Mouse (Mus musculus): Measurements from ENCODE around the gene Slc5a10. TPM values are rescaled to one million over a fixed set of nuclear protein-coding genes. Genes with fewer than 3 reads are reported as not detected.

Slc5a10 gene
- total and polyA plus RNA-seq, 2 experiments from 2014 or later = 0.10 to 0.16 TPM

DNA sequence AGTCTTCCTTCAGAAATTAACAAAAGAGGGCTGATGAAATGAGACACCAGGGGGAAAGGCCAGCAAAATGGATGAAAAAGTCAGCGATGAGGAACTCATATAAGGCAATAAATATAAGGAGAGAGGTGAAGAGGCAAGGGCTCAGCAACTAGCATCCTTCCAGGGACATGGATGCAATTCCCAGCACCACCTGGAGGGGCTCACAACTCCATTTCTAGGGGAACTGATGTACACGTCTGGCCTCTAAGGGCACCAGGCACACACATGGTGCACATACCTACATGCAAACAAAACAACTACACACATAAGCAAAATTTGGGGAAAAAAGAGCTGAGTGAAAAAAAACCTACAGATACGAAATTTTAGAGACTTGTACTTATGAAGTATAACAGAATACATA is 23.8 kb upstream of the Slc5a10 start:
- WGBS = 68% methylated on average over 3 of the region's 3 CpGs
- ATAC-seq (no peak), DNase-seq (no peak)
- H3K27me3 ChIP-seq (ENCODE audit: insufficient read depth, low read length) = no peaks in the 10 kb centered on the region
- H3K4me1 ChIP-seq (ENCODE audit: insufficient read depth) = no peaks in the 10 kb centered on the region
- H3K9me3 ChIP-seq (ENCODE audit: low read length) = no peaks in the 10 kb centered on the region
- peaks cover 35% of the 10 kb centered on the region for H3K36me3 ChIP-seq (ENCODE audit: insufficient read depth)
- no peak overlapping the region for H3K9ac ChIP-seq
- peak; percentile 38 for TF ChIP-seq CTCF (IDR thresholded peaks at IDR 0.05; ENCODE audit: low read depth)
- H3K4me2 ChIP-seq (ENCODE audit: low read depth) = no peak overlapping the region
- no peak overlapping the region for H3K4me3 ChIP-seq (ENCODE audit: low read depth, low read length)
- no peak overlapping the region for H3K27ac ChIP-seq (ENCODE audit: low read depth, low read length)

- 80% methylated on average over 3 of the region's 3 CpGs for WGBS
- Histone ChIP-seq H3K9ac (no peak overlapping the region), H3K27me3 (ENCODE audit: insufficient read depth, low read length) (no peaks in the 10 kb centered on the region), H3K27ac (ENCODE audit: low read depth, low read length) (no peak overlapping the region), H3K4me1 (ENCODE audit: insufficient read depth) (no peaks in the 10 kb centered on the region), H3K36me3 (ENCODE audit: insufficient read depth) (peaks cover 39% of the 10 kb centered on the region), H3K9me3 (ENCODE audit: low read length) (no peaks in the 10 kb centered on the region), H3K4me2 (ENCODE audit: low read depth) (no peak overlapping the region), H3K4me3 (ENCODE audit: low read depth, low read length) (no peak overlapping the region)
- no peak for TF ChIP-seq CTCF (IDR thresholded peaks at IDR 0.05; ENCODE audit: low read depth)
- ATAC-seq = no peak
- DNase-seq = no peak
These were observed 23.1 kb upstream of the Slc5a10 start for GRCm38 (mm10) chr11:61743768-61744167.

DNA sequence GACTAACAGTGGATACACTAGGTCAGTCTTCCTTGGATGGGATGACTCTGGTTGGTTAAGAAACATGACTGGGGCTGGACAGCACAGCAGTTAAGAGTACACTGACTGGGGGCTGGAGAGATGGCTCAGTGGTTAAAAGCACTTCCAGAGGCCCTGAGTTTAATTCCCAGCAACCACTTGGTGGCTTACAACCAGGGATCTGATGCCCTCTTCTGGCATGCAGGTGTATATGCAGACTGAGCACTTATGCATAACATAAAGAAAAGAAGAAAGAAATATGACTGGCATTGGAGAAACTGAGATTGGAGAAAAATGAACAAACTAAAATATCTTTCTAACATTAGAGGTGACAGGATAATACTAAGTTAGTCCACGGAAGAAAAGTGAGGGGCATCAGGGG is 19.9 kb upstream of the Slc5a10 start:
- Histone ChIP-seq H3K27me3 (ENCODE audit: insufficient read depth, low read length) (no peaks in the 10 kb centered on the region), H3K36me3 (ENCODE audit: insufficient read depth) (peaks cover 56% of the 10 kb centered on the region), H3K4me1 (ENCODE audit: insufficient read depth) (no peaks in the 10 kb centered on the region), H3K9ac (no peak overlapping the region), H3K9me3 (ENCODE audit: low read length) (no peaks in the 10 kb centered on the region), H3K4me3 (ENCODE audit: low read depth, low read length) (no peak overlapping the region), H3K27ac (ENCODE audit: low read depth, low read length) (no peak overlapping the region), H3K4me2 (ENCODE audit: low read depth) (no peak overlapping the region)
- TF ChIP-seq CTCF (IDR thresholded peaks at IDR 0.05; ENCODE audit: low read depth) = no peak
- DNase-seq (no peak), ATAC-seq (no peak)
- 97% methylated on average over 1 of the region's 1 CpGs for WGBS

DNA sequence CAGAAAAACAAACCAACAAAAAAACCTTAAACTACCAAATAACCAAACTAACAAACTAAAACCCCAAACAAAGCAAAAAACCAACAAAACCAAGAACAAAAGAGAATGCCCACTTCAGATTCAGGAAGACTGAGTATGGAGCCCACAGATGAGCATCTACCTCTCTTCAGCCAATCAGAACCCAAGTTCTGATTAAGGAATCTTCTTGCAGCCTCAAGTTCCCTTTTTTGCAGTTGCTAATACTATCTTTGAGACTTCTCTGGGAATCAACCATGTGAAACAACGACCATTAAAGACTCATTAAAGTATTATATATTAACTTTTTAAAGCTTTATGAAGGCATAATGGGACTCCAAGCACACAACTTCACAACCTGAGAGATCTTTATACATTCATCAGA is 16.7 kb upstream of the Slc5a10 start:
- Histone ChIP-seq H3K4me3 (ENCODE audit: low read depth, low read length) (no peak overlapping the region), H3K4me1 (ENCODE audit: insufficient read depth) (no peaks in the 10 kb centered on the region), H3K27me3 (ENCODE audit: insufficient read depth, low read length) (no peaks in the 10 kb centered on the region), H3K9ac (no peak overlapping the region), H3K4me2 (ENCODE audit: low read depth) (no peak overlapping the region), H3K9me3 (ENCODE audit: low read length) (no peaks in the 10 kb centered on the region), H3K36me3 (ENCODE audit: insufficient read depth) (peaks cover 74% of the 10 kb centered on the region), H3K27ac (ENCODE audit: low read depth, low read length) (no peak overlapping the region)
- WGBS = 96% methylated on average over 1 of the region's 1 CpGs
- ATAC-seq = no peak
- no peak for TF ChIP-seq CTCF (IDR thresholded peaks at IDR 0.05; ENCODE audit: low read depth)
- no peak for DNase-seq

DNA sequence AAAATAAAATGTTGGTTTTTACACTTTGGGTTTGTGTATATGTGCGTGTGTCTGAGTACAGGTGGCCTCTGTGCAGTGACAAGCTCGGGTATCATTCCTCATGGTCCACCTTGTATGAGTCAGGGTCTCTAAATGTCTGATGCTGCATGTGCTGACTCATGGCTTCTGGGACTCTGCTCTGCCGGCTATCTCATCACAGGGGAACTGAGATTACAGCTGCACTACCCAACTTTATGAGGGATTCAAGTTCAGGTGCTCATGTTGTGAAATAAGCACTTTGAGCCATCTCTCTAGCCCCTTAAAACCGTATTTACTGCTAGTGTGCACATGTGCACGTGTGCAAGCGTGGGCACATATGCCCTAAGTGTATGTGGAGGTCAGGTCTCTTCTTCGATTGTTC is 12.0 kb upstream of the Slc5a10 start:
- Histone ChIP-seq H3K9ac (no peak overlapping the region), H3K27me3 (ENCODE audit: insufficient read depth, low read length) (no peaks in the 10 kb centered on the region), H3K4me1 (ENCODE audit: insufficient read depth) (no peaks in the 10 kb centered on the region), H3K4me2 (ENCODE audit: low read depth) (no peak overlapping the region), H3K4me3 (ENCODE audit: low read depth, low read length) (no peak overlapping the region), H3K27ac (ENCODE audit: low read depth, low read length) (no peak overlapping the region), H3K9me3 (ENCODE audit: low read length) (no peaks in the 10 kb centered on the region), H3K36me3 (ENCODE audit: insufficient read depth) (peaks cover 85% of the 10 kb centered on the region)
- DNase-seq (no peak), ATAC-seq (no peak)
- 94% methylated on average over 7 of the region's 7 CpGs for WGBS
- no peak for TF ChIP-seq CTCF (IDR thresholded peaks at IDR 0.05; ENCODE audit: low read depth)

DNA sequence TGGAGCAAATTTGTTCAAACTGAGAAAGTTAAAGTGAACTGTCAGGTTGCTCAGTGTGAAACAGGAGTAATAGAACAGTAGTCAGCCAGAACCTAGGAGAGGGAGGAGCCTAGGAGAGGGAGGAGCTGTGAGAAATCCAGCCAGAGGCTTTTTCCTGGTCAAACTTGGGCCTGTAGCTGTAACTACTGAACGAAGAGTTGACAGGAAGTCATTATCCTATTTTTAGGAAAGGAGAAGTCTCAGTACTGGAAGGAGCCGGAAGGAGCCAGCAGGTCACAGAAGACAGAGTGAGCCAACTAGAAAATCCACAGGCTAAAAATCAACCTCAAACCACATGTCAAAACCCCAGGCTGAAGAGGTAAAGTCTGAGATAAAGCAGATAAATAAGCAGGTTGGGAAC is 7.4 kb upstream of the Slc5a10 start:
- TF ChIP-seq CTCF (IDR thresholded peaks at IDR 0.05; ENCODE audit: low read depth) = no peak
- no peak overlapping the region for H3K27ac ChIP-seq (ENCODE audit: low read depth, low read length)
- H3K4me3 ChIP-seq (ENCODE audit: low read depth, low read length) = no peak overlapping the region
- no peak overlapping the region for H3K4me2 ChIP-seq (ENCODE audit: low read depth)
- no peaks in the 10 kb centered on the region for H3K9me3 ChIP-seq (ENCODE audit: low read length)
- ATAC-seq = no peak
- no peak overlapping the region for H3K9ac ChIP-seq
- no peak for DNase-seq
- WGBS = 85% methylated on average over 2 of the region's 2 CpGs
- no peaks in the 10 kb centered on the region for H3K27me3 ChIP-seq (ENCODE audit: insufficient read depth, low read length)
- no peaks in the 10 kb centered on the region for H3K4me1 ChIP-seq (ENCODE audit: insufficient read depth)
- peaks cover 49% of the 10 kb centered on the region for H3K36me3 ChIP-seq (ENCODE audit: insufficient read depth)

DNA sequence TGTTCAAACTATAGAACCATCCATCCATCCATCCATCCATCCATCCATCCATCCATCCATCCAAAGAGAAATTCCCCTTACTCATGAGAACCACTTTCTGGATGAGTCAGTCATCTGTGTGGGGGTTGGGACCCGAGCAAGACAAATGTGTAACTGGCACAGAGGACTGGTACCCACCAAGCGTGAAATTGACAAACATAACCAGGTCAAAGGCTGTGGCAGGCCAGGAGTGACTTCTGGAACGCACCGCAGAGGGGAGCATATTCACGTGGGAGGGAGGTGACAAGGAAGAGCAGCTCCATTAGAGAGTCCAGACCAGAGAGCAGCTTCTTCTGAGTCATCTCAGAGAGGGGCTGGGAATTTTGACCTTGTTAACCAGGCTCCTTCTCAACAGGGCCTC is 1.5 kb upstream of the Slc5a10 start:
- no peak for TF ChIP-seq CTCF (IDR thresholded peaks at IDR 0.05; ENCODE audit: low read depth)
- Histone ChIP-seq H3K4me1 (ENCODE audit: insufficient read depth) (no peaks in the 10 kb centered on the region), H3K27ac (ENCODE audit: low read depth, low read length) (no peak overlapping the region), H3K27me3 (ENCODE audit: insufficient read depth, low read length) (no peaks in the 10 kb centered on the region), H3K4me2 (ENCODE audit: low read depth) (no peak overlapping the region), H3K4me3 (ENCODE audit: low read depth, low read length) (no peak overlapping the region), H3K36me3 (ENCODE audit: insufficient read depth) (no peaks in the 10 kb centered on the region), H3K9me3 (ENCODE audit: low read length) (no peaks in the 10 kb centered on the region), H3K9ac (no peak overlapping the region)
- DNase-seq = no peak
- no peak for ATAC-seq
- WGBS = 75% methylated on average over 5 of the region's 5 CpGs

GRCm38 (mm10) chr11:61719826-61720225 is 800 bp downstream of the Slc5a10 start:
- WGBS = 76% methylated on average over 8 of the region's 8 CpGs
- no peak overlapping the region for H3K4me3 ChIP-seq (ENCODE audit: low read depth, low read length)

More at GRCm38 (mm10) chr11:61719826-61720225, 800 bp downstream of the Slc5a10 start:
- no peak overlapping the region for H3K9ac ChIP-seq
- TF ChIP-seq CTCF (IDR thresholded peaks at IDR 0.05; ENCODE audit: low read depth) = no peak
- no peak for ATAC-seq
- no peaks in the 10 kb centered on the region for H3K4me1 ChIP-seq (ENCODE audit: insufficient read depth)
- no peaks in the 10 kb centered on the region for H3K9me3 ChIP-seq (ENCODE audit: low read length)
- DNase-seq = no peak
- no peaks in the 10 kb centered on the region for H3K27me3 ChIP-seq (ENCODE audit: insufficient read depth, low read length)
- H3K36me3 ChIP-seq (ENCODE audit: insufficient read depth) = no peaks in the 10 kb centered on the region
- no peak overlapping the region for H3K27ac ChIP-seq (ENCODE audit: low read depth, low read length)
- no peak overlapping the region for H3K4me2 ChIP-seq (ENCODE audit: low read depth)
